Mouse (Mus musculus): Measurements from ENCODE around the gene Rbm8a2. TPM values are rescaled to one million over a fixed set of nuclear protein-coding genes. Genes with fewer than 3 reads are reported as not detected.

Rbm8a2 gene
- polyA plus RNA-seq, 1 experiment from 2014 or later: 0.46 TPM

DNA sequence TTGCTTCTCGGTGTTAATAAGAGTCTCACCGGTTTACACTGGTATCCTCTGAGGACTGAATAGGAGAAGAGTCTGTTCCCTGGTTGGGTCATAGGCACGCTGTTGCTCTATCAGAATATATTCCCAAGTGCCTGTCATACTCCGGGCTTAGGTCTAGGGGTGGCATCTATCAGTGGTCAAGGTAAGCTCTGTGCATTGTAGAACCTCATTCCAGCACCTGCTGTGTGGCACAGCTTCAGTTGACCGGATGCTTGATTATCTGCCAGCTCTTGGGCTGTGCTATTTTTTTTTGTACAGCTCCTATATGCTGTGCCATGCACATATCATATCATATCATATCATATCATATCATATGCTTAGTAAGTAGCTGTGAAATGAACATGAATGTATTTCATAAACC, 9.5 kb upstream of the Rbm8a2 start:
- H3K27ac ChIP-seq (replicated peaks): no peak overlapping the region
- no peak overlapping the region for H3K9ac ChIP-seq (ENCODE audit: low read length)
- H3K4me2 ChIP-seq (replicated peaks; ENCODE audit: low read depth): no peak overlapping the region
- H3K9me3 ChIP-seq (ENCODE audit: control insufficient read depth, low read length): no peaks in the 10 kb centered on the region
- 87% methylated on average over 5 of the region's 5 CpGs for WGBS
- H3K4me1 ChIP-seq (replicated peaks; ENCODE audit: control insufficient read depth, insufficient read depth): no peaks in the 10 kb centered on the region
- ATAC-seq (ENCODE audit: low FRiP score, low TSS enrichment): no peak
- H3K4me3 ChIP-seq (ENCODE audit: low read depth, low read length): no peak overlapping the region
- no peaks in the 10 kb centered on the region for H3K27me3 ChIP-seq (ENCODE audit: control insufficient read depth, insufficient read depth, low read length)
- DNase-seq (ENCODE audit: low spot score): no peak
- TF ChIP-seq EP300 (optimal IDR thresholded peaks at IDR 0.05) (no peak), CTCF (IDR thresholded peaks at IDR 0.05; ENCODE audit: low read depth) (no peak)
- H3K36me3 ChIP-seq (ENCODE audit: control insufficient read depth, insufficient read depth, low read length): no peaks in the 10 kb centered on the region

DNA sequence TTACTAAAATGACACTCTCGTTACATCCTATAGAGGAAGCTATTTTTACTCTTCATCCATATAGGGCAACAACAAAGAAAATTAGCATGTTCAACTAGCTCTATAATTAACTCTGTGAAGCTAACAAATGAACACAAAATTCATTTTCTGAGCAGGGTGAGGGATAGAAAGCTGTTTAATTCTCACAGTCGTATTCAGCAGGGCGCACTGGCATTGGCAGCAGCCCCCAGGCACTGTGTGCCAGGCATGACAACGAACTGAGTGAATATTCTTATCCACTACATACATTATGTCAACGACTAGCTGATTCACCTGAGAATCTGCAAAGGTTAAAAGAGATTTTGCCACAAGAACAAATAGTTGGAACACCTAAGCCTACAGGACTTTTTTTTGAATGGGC, 8.2 kb downstream of the Rbm8a2 start:
- Histone ChIP-seq H3K4me1 (replicated peaks; ENCODE audit: control insufficient read depth, insufficient read depth) (no peaks in the 10 kb centered on the region), H3K27me3 (ENCODE audit: control insufficient read depth, insufficient read depth, low read length) (no peaks in the 10 kb centered on the region), H3K4me3 (ENCODE audit: low read depth, low read length) (no peak overlapping the region), H3K4me2 (replicated peaks; ENCODE audit: low read depth) (no peak overlapping the region), H3K27ac (replicated peaks) (no peak overlapping the region), H3K9me3 (ENCODE audit: control insufficient read depth, low read length) (no peaks in the 10 kb centered on the region), H3K36me3 (ENCODE audit: control insufficient read depth, insufficient read depth, low read length) (no peaks in the 10 kb centered on the region), H3K9ac (ENCODE audit: low read length) (no peak overlapping the region)
- DNase-seq (ENCODE audit: low spot score): no peak
- ATAC-seq (ENCODE audit: low FRiP score, low TSS enrichment): no peak
- TF ChIP-seq EP300 (optimal IDR thresholded peaks at IDR 0.05): no peak
- no peak for TF ChIP-seq CTCF (IDR thresholded peaks at IDR 0.05; ENCODE audit: low read depth)
- WGBS: 79% methylated on average over 5 of the region's 5 CpGs

DNA sequence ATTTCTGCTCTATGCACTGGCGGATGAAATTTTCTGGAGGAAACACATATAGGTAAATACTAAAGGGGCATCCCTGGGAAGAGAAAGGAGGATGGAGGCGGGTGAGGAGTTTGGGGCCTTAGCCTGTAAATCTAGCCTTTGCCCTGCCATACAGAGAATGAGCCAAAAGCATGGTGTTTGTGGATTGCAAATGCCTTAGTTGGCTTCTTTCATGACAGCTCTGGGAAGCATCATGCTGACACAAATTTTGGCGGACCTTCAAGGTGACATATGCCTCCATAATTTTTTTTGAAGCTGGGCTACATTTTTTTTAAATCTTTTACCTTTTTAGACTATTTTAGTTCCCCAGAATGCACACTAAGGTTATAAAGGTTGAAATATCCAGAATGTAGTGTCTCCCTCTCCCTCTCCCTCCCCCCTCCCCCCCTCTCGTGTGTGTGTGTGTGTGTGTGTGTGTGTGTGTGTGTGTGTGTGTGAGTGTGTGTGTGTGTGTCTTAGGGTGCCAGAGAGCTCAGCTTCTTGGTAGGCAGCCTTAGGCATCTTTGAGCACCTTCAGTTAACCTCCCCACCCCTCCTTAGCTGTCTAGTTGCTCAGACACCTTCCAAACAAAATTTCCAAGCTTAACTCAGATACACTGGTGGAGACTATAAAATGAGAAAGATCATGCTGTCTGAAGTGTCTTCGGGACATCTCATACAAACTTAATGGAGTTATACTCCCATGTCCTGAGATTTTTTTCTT, 11.7 kb downstream of the Rbm8a2 start:
- H3K4me3 ChIP-seq (ENCODE audit: low read depth, low read length): no peak overlapping the region
- no peak for DNase-seq (ENCODE audit: low spot score)
- H3K4me1 ChIP-seq (replicated peaks; ENCODE audit: control insufficient read depth, insufficient read depth): no peaks in the 10 kb centered on the region
- H3K27ac ChIP-seq (replicated peaks): no peak overlapping the region
- H3K9me3 ChIP-seq (ENCODE audit: control insufficient read depth, low read length): no peaks in the 10 kb centered on the region
- ATAC-seq (ENCODE audit: low FRiP score, low TSS enrichment): no peak
- no peak overlapping the region for H3K9ac ChIP-seq (ENCODE audit: low read length)
- no peaks in the 10 kb centered on the region for H3K27me3 ChIP-seq (ENCODE audit: control insufficient read depth, insufficient read depth, low read length)
- 90% methylated on average over 4 of the region's 5 CpGs for WGBS
- H3K36me3 ChIP-seq (ENCODE audit: control insufficient read depth, insufficient read depth, low read length): no peaks in the 10 kb centered on the region
- no peak overlapping the region for H3K4me2 ChIP-seq (replicated peaks; ENCODE audit: low read depth)
- TF ChIP-seq CTCF (IDR thresholded peaks at IDR 0.05; ENCODE audit: low read depth) (no peak), EP300 (optimal IDR thresholded peaks at IDR 0.05) (no peak)

DNA sequence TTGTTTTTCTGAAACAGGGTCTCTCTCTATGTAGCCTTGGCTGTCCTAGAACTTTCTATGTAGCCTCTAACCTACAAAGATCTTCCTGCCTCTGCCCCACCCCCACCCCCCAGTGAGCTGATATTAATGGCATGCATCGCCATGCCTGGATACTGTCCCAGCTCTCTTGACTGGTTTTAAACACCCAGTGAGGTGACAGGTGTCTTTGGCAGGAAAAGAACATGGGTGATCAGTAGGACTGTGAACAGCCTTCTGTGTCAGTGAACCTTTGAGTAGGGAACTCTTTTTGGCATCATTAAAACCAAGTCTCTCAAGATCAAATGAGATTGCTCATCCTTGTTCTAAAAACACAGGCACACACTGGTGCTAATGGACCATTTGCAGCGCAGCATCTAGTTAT, 17.1 kb downstream of the Rbm8a2 start:
- Histone ChIP-seq H3K27me3 (ENCODE audit: control insufficient read depth, insufficient read depth, low read length) (no peaks in the 10 kb centered on the region), H3K4me1 (replicated peaks; ENCODE audit: control insufficient read depth, insufficient read depth) (no peaks in the 10 kb centered on the region), H3K4me3 (ENCODE audit: low read depth, low read length) (no peak overlapping the region), H3K27ac (replicated peaks) (no peak overlapping the region), H3K9ac (ENCODE audit: low read length) (no peak overlapping the region), H3K4me2 (replicated peaks; ENCODE audit: low read depth) (no peak overlapping the region), H3K36me3 (ENCODE audit: control insufficient read depth, insufficient read depth, low read length) (no peaks in the 10 kb centered on the region), H3K9me3 (ENCODE audit: control insufficient read depth, low read length) (no peaks in the 10 kb centered on the region)
- DNase-seq (ENCODE audit: low spot score) (no peak), ATAC-seq (ENCODE audit: low FRiP score, low TSS enrichment) (no peak)
- no peak for TF ChIP-seq CTCF (IDR thresholded peaks at IDR 0.05; ENCODE audit: low read depth)
- TF ChIP-seq EP300 (optimal IDR thresholded peaks at IDR 0.05): no peak
- 85% methylated on average over 2 of the region's 2 CpGs for WGBS

DNA sequence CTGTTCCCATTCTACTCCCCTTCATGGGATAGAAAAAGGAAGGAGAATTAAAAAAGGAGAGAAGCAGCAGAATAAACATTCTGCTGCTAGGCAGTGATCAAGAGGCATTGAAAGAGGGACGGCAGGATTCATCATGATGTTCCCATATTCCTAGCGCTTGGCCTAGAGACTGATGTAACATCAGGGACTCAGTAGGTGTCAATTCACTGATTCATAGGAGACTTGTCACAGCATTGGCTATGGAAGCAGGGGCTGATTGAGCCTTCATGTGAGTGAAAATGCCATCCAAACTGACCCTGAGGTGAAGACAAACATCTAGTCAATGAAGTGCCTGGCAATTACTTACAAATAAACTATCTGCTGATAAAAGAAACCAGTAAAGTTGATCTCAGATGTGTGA, 28.1 kb downstream of the Rbm8a2 start:
- H3K9ac ChIP-seq (ENCODE audit: low read length): no peak overlapping the region
- WGBS: 78% methylated on average over 2 of the region's 2 CpGs
- DNase-seq (ENCODE audit: low spot score) (no peak), ATAC-seq (ENCODE audit: low FRiP score, low TSS enrichment) (no peak)
- no peaks in the 10 kb centered on the region for H3K36me3 ChIP-seq (ENCODE audit: control insufficient read depth, insufficient read depth, low read length)
- H3K4me1 ChIP-seq (replicated peaks; ENCODE audit: control insufficient read depth, insufficient read depth): no peaks in the 10 kb centered on the region
- H3K9me3 ChIP-seq (ENCODE audit: control insufficient read depth, low read length): no peaks in the 10 kb centered on the region
- H3K27ac ChIP-seq (replicated peaks): no peak overlapping the region
- H3K4me3 ChIP-seq (ENCODE audit: low read depth, low read length): no peak overlapping the region
- no peak overlapping the region for H3K4me2 ChIP-seq (replicated peaks; ENCODE audit: low read depth)
- TF ChIP-seq CTCF (IDR thresholded peaks at IDR 0.05; ENCODE audit: low read depth) (no peak), EP300 (optimal IDR thresholded peaks at IDR 0.05) (no peak)
- H3K27me3 ChIP-seq (ENCODE audit: control insufficient read depth, insufficient read depth, low read length): no peaks in the 10 kb centered on the region

DNA sequence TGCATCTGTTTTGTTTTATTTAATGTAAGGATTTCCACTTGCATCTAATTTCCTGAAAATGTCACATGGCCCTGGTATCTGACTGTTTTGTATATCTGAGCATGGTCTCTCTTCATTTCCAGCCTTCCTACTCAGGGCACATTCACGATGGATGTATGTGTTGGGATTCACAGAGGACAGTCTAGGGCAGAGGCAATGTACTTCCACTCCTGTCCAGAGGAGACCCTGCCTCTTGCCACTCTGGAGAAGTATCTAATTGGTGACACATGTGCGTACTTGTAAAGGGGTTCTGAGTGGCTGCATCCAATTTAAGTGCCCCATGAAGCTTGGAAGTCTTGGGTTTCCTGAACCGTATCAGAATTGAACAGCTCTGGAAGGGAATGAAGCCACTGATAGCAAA, 28.5 kb downstream of the Rbm8a2 start:
- Histone ChIP-seq H3K36me3 (ENCODE audit: control insufficient read depth, insufficient read depth, low read length) (no peaks in the 10 kb centered on the region), H3K27ac (replicated peaks) (no peak overlapping the region), H3K27me3 (ENCODE audit: control insufficient read depth, insufficient read depth, low read length) (no peaks in the 10 kb centered on the region), H3K4me2 (replicated peaks; ENCODE audit: low read depth) (no peak overlapping the region), H3K9me3 (ENCODE audit: control insufficient read depth, low read length) (no peaks in the 10 kb centered on the region), H3K9ac (ENCODE audit: low read length) (no peak overlapping the region), H3K4me3 (ENCODE audit: low read depth, low read length) (no peak overlapping the region), H3K4me1 (replicated peaks; ENCODE audit: control insufficient read depth, insufficient read depth) (no peaks in the 10 kb centered on the region)
- 86% methylated on average over 3 of the region's 3 CpGs for WGBS
- DNase-seq (ENCODE audit: low spot score) (no peak), ATAC-seq (ENCODE audit: low FRiP score, low TSS enrichment) (no peak)
- no peak for TF ChIP-seq CTCF (IDR thresholded peaks at IDR 0.05; ENCODE audit: low read depth)
